Mouse (Mus musculus) cerebellum, adult 2 months (tissue): ENCODE results near the gene Tbc1d1.

Source experiments
- CTCF ChIP-seq: fragments of 200-500 bp; IDR thresholded peaks from 2 replicates; pipeline ENCODE4 v1.5.1; 2011; ENCODE audit warnings: low read depth, mild to moderate bottlenecking, control low read depth, low read length, moderate library complexity, borderline replicate concordance; ENCODE audit not compliant: insufficient read depth
- POLR2A ChIP-seq: fragments of 200-500 bp; IDR thresholded peaks from 2 replicates; pipeline ENCODE4 v1.6.1; 2011; ENCODE audit warnings: low read length, control low read depth, borderline replicate concordance; ENCODE audit not compliant: insufficient read depth

- TF ChIP-seq POLR2A = no peak
- TF ChIP-seq CTCF = no peak
Measured at GRCm38 (mm10) chr5:64212619-64213018, 56.5 kb downstream of the Tbc1d1 start.
